Mouse (Mus musculus): Measurements from ENCODE around the gene Ranbp6.

GRCm38 (mm10) chr19:29857267-29857666 lies 44.5 kb upstream of the Ranbp6 start:
- TF ChIP-seq MYOG (IDR thresholded peaks at IDR 0.05; ENCODE audit: control insufficient read depth, extremely low read depth, insufficient read length) = no peak
- TF ChIP-seq CTCF (IDR thresholded peaks at IDR 0.05; ENCODE audit: control insufficient read depth, insufficient read depth, insufficient read length) = no peak
- no peak for TF ChIP-seq USF1 (IDR thresholded peaks at IDR 0.05; ENCODE audit: low read depth)
- TF ChIP-seq MYOD1 (IDR thresholded peaks at IDR 0.05; ENCODE audit: control insufficient read depth, insufficient read length, low read depth) = no peak
- TF ChIP-seq CEBPB (IDR thresholded peaks at IDR 0.05; ENCODE audit: low read depth) = no peak
- TF ChIP-seq MAX (IDR thresholded peaks at IDR 0.05) = no peak
- TF ChIP-seq FOSL1 (IDR thresholded peaks at IDR 0.05; ENCODE audit: insufficient read depth, low read length, poor library complexity, severe bottlenecking) = no peak

Data from C2C12 (cell line).